Mouse (Mus musculus): ENCODE data around the gene Lmna.
A peak's percentile ranks its signal among the peaks of the same experiment; 100 is the strongest.

Lmna gene

GRCm38 (mm10) chr3:88501366-88502030 lies 8.3 kb downstream of the Lmna start:
- DNase-seq (ENCODE audit: low read depth, low spot score) = no peak

- DNase-seq (ENCODE audit: low read depth, low spot score) = no peak
Observed at GRCm38 (mm10) chr3:88500655-88501365, 8.9 kb downstream of the Lmna start.

GRCm38 (mm10) chr3:88500087-88500486 lies 9.7 kb downstream of the Lmna start:
- DNase-seq (ENCODE audit: low read depth, low spot score) = no peak

GRCm38 (mm10) chr3:88499580-88499979 lies 10.2 kb downstream of the Lmna start:
- no peak for DNase-seq (ENCODE audit: low read depth, low spot score)

GRCm38 (mm10) chr3:88495741-88496415 lies 13.9 kb downstream of the Lmna start:
- DNase-seq (ENCODE audit: low read depth, low spot score) = no peak

GRCm38 (mm10) chr3:88494836-88495628 lies 14.7 kb downstream of the Lmna start:
- DNase-seq (ENCODE audit: low read depth, low spot score) = no peak

- DNase-seq (ENCODE audit: low read depth, low spot score) = no peak
Observed at GRCm38 (mm10) chr3:88493706-88494582, 15.8 kb downstream of the Lmna start.

- DNase-seq (ENCODE audit: low read depth, low spot score) = no peak
Observed at GRCm38 (mm10) chr3:88487396-88487795, 22.4 kb downstream of the Lmna start.

GRCm38 (mm10) chr3:88486887-88487286 lies 22.9 kb downstream of the Lmna start:
- DNase-seq (ENCODE audit: low read depth, low spot score) = no peak

- no peak for DNase-seq (ENCODE audit: low read depth, low spot score)
Observed at GRCm38 (mm10) chr3:88486043-88486442, 23.7 kb downstream of the Lmna start.

- DNase-seq (ENCODE audit: low read depth, low spot score) = no peak
Observed at GRCm38 (mm10) chr3:88484597-88485316, 25.0 kb downstream of the Lmna start.

- no peak for DNase-seq (ENCODE audit: low read depth, low spot score)
Observed at GRCm38 (mm10) chr3:88483621-88484020, 26.1 kb downstream of the Lmna start.

GRCm38 (mm10) chr3:88483141-88483540 lies 26.6 kb downstream of the Lmna start:
- DNase-seq (ENCODE audit: low read depth, low spot score) = no peak

- no peak for DNase-seq (ENCODE audit: low read depth, low spot score)
Observed at GRCm38 (mm10) chr3:88482336-88482735, 27.4 kb downstream of the Lmna start.

- DNase-seq (ENCODE audit: low read depth, low spot score) = no peak
Observed at GRCm38 (mm10) chr3:88481372-88482040, 28.2 kb downstream of the Lmna start.

- DNase-seq (ENCODE audit: low read depth, low spot score) = no peak
Observed at GRCm38 (mm10) chr3:88480679-88481078, 29.1 kb downstream of the Lmna start.

- no peak for DNase-seq (ENCODE audit: low read depth, low spot score)
Observed at GRCm38 (mm10) chr3:88479828-88480227, 29.9 kb downstream of the Lmna start.

GRCm38 (mm10) chr3:88479163-88479562 lies 30.6 kb downstream of the Lmna start:
- DNase-seq (ENCODE audit: low read depth, low spot score) = no peak

- peak; percentile 77 for DNase-seq (ENCODE audit: low read depth, low spot score)
Observed at GRCm38 (mm10) chr3:88477735-88478134, 32.0 kb downstream of the Lmna start.

- no peak for DNase-seq (ENCODE audit: low read depth, low spot score)
Observed at GRCm38 (mm10) chr3:88476403-88476802, 33.4 kb downstream of the Lmna start.

Measured in retina, postnatal 7 days (tissue).